Mouse (Mus musculus): Measurements from ENCODE around the gene Abca13. TPM values are rescaled to one million over a fixed set of nuclear protein-coding genes. Genes with fewer than 3 reads are reported as not detected.

Abca13 gene
- total and polyA plus RNA-seq, 3 experiments = under 0.01 to 0.03 (median 0.03) TPM

DNA sequence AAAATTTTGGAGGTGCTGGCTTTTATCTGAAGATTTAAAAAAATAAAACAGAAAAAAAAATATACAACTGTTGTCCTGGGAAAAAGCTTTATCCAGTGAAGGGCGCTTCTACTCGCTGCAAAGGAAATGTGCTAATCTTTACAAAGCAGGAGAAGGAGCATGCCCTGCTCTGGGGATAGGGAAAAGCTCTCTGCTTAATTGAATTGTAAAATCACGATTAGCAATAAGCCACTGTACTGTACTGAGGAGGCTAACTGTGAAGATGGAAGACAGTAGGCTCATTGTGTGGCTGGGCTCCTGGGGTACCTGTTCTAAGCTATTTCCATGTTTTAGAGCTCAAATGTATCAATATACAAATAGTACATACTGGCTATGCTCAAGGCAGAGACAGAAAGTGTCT lies 417.3 kb downstream of the Abca13 start:
- no peak overlapping the region for H3K9ac ChIP-seq (ENCODE audit: insufficient read depth, low read depth)
- dilution Hi-C loops (cut with MboI; ENCODE audit: extremely low pct_ligation_motif_present, extremely low pct_unique_long_range_greater_than_20kb, low sequenced_read_pairs) = no loop called here
- TF ChIP-seq ZKSCAN1 (IDR thresholded peaks at IDR 0.05; ENCODE audit: borderline replicate concordance, low read depth, low read length) = no peak
- TF ChIP-seq NELFE (IDR thresholded peaks at IDR 0.05; ENCODE audit: low read depth, low read length) = no peak
- no peak for TF ChIP-seq CHD1 (IDR thresholded peaks at IDR 0.05; ENCODE audit: low read depth, low read length)
- no peak for TF ChIP-seq BHLHE40 (IDR thresholded peaks at IDR 0.05; ENCODE audit: low read depth, low read length)
- no peak for TF ChIP-seq NRF1 (IDR thresholded peaks at IDR 0.05; ENCODE audit: low read depth, low read length)
- TF ChIP-seq RAD21 (IDR thresholded peaks at IDR 0.05; ENCODE audit: low read depth, low read length) = no peak
- no peak for TF ChIP-seq TBP (conservative IDR thresholded peaks at IDR 0.05; ENCODE audit: low read depth, low read length)
- H3K36me3 ChIP-seq (replicated peaks in 1 of 2; ENCODE audit: control insufficient read depth in 1 of 2, insufficient read depth in 1 of 2, low read length in 1 of 2) = no peaks in the 10 kb centered on the region
- H3K4me1 ChIP-seq (ENCODE audit: control insufficient read depth in 1 of 2, insufficient read depth in 2 of 2) = no peaks in the 10 kb centered on the region
- DNase-seq (ENCODE audit: extremely low read depth) = no peak
- no peaks in the 10 kb centered on the region for H3K27me3 ChIP-seq (replicated peaks)
- no peak overlapping the region for H3K4me2 ChIP-seq (ENCODE audit: insufficient read depth, low read depth, poor library complexity, severe bottlenecking)
- in situ Hi-C loops (cut with MboI; ENCODE audit: low pct_ligation_motif_present, low pct_unique_long_range_greater_than_20kb, low sequenced_read_pairs) = no loop called here
- H3K27ac ChIP-seq (ENCODE audit: insufficient read depth, low read depth) = no peak overlapping the region
- no peaks in the 10 kb centered on the region for H3K79me2 ChIP-seq (replicated peaks; ENCODE audit: control insufficient read depth, extremely low read depth, insufficient read depth, poor library complexity, severe bottlenecking)
- H3K4me3 ChIP-seq (replicated peaks in 1 of 3; ENCODE audit: low read depth in 2 of 3, low read length in 2 of 3, poor library complexity in 1 of 3) = no peak overlapping the region
- H3K9me3 ChIP-seq (replicated peaks; ENCODE audit: low read length) = peaks cover 25% of the 10 kb centered on the region

DNA sequence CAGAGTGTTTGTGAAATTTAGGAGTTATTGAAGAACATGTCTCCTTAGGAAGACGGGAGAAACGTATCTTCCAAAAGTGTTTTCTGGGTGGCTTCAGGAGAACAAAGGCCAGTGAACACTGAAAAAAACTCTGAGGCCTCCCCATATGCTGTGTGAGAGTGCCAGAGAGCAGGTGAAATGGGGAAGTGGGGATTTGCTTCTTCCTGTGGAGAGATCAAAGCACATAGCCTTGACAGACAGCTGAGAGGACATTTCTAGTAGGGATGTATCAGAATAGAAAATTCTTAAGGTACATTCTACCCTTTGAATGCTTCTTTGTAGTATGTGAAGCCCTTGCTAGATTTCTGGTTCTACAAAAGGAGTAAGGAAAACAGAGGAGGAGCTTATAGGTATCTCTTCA lies 424.4 kb downstream of the Abca13 start:
- Histone ChIP-seq H3K9me3 (replicated peaks; ENCODE audit: low read length) (peaks cover 35% of the 10 kb centered on the region), H3K9ac (ENCODE audit: insufficient read depth, low read depth) (no peak overlapping the region), H3K4me3 (replicated peaks in 1 of 3; ENCODE audit: low read depth in 2 of 3, low read length in 2 of 3, poor library complexity in 1 of 3) (no peak overlapping the region), H3K27me3 (replicated peaks) (no peaks in the 10 kb centered on the region), H3K4me2 (ENCODE audit: insufficient read depth, low read depth, poor library complexity, severe bottlenecking) (no peak overlapping the region), H3K36me3 (replicated peaks in 1 of 2; ENCODE audit: control insufficient read depth in 1 of 2, insufficient read depth in 1 of 2, low read length in 1 of 2) (no peaks in the 10 kb centered on the region), H3K79me2 (replicated peaks; ENCODE audit: control insufficient read depth, extremely low read depth, insufficient read depth, poor library complexity, severe bottlenecking) (no peaks in the 10 kb centered on the region), H3K27ac (ENCODE audit: insufficient read depth, low read depth) (no peak overlapping the region), H3K4me1 (ENCODE audit: control insufficient read depth in 1 of 2, insufficient read depth in 2 of 2) (no peaks in the 10 kb centered on the region)
- no peak for DNase-seq (ENCODE audit: extremely low read depth)
- no peak for TF ChIP-seq ZKSCAN1 (IDR thresholded peaks at IDR 0.05; ENCODE audit: borderline replicate concordance, low read depth, low read length)
- no peak for TF ChIP-seq RAD21 (IDR thresholded peaks at IDR 0.05; ENCODE audit: low read depth, low read length)
- TF ChIP-seq BHLHE40 (IDR thresholded peaks at IDR 0.05; ENCODE audit: low read depth, low read length) = no peak
- no peak for TF ChIP-seq ZNF384 (IDR thresholded peaks at IDR 0.05; ENCODE audit: low read depth, low read length)
- no peak for TF ChIP-seq NRF1 (IDR thresholded peaks at IDR 0.05; ENCODE audit: low read depth, low read length)
- TF ChIP-seq ETS1 (conservative IDR thresholded peaks at IDR 0.05; ENCODE audit: low read depth, low read length) = no peak
- TF ChIP-seq MAZ (IDR thresholded peaks at IDR 0.05; ENCODE audit: low read depth, low read length) = no peak
- no peak for TF ChIP-seq MAFK (IDR thresholded peaks at IDR 0.05; ENCODE audit: insufficient replicate concordance, low read length)
- no peak for TF ChIP-seq PAX5 (IDR thresholded peaks at IDR 0.05; ENCODE audit: low read length)
- no peak for TF ChIP-seq MEF2A (IDR thresholded peaks at IDR 0.05; ENCODE audit: borderline replicate concordance, low read depth, low read length)
- TF ChIP-seq USF2 (conservative IDR thresholded peaks at IDR 0.05; ENCODE audit: low read depth, low read length) = no peak
- TF ChIP-seq SMC3 (IDR thresholded peaks at IDR 0.05; ENCODE audit: low read depth, low read length) = no peak
- no peak for TF ChIP-seq EP300 (IDR thresholded peaks at IDR 0.05; ENCODE audit: low read length)
- no peak for TF ChIP-seq MXI1 (IDR thresholded peaks at IDR 0.05; ENCODE audit: low read depth, low read length)
- TF ChIP-seq SIN3A (IDR thresholded peaks at IDR 0.05; ENCODE audit: low read length) = no peak
- TF ChIP-seq HCFC1 (IDR thresholded peaks at IDR 0.05; ENCODE audit: low read depth, low read length) = no peak
- no peak for TF ChIP-seq CHD2 (IDR thresholded peaks at IDR 0.05; ENCODE audit: low read length)
- TF ChIP-seq IRF4 (IDR thresholded peaks at IDR 0.05; ENCODE audit: low read depth, low read length) = no peak
- in situ Hi-C loops (cut with MboI; ENCODE audit: low pct_ligation_motif_present, low pct_unique_long_range_greater_than_20kb, low sequenced_read_pairs) = no loop called here
- dilution Hi-C loops (cut with MboI; ENCODE audit: extremely low pct_ligation_motif_present, extremely low pct_unique_long_range_greater_than_20kb, low sequenced_read_pairs) = no loop called here

All from CH12.LX (cell line).